ENCODE assay signal across 23 mouse cellular contexts in genomic region chr7:84321542-84321941, GRCm38 (mm10).
DNase-seq lines count a peak whose midpoint lies in the region; ATAC-seq and TF ChIP-seq lines count a peak whose summit lies in the region.
"Had no signal": no experiment of that assay in that cellular context is flagged by ENCODE, and none has a peak within 500 bp of the region (broad histone marks: within the 10 kb centered on the region; RNA-seq: fewer than 3 reads in every experiment).

No protein-coding gene starts in this region.

- ATAC-seq in neural tube, embryonic 13.5 days (ENCODE audit: low read depth), result no peak
- no peak for ATAC-seq in neural tube, embryonic 15.5 days (ENCODE audit: low FRiP score)
- peak; percentile 88 for ATAC-seq in granulocyte monocyte progenitor cell, adult 5-6 weeks (replicated peaks; ENCODE audit: poor library complexity, severe bottlenecking)
- ATAC-seq: activated CD4-positive, CD25-positive, alpha-beta regulatory T cell, adult 4 months; forebrain, embryonic 14.5 days; forebrain, postnatal 0 days; hindbrain, embryonic 16.5 days had no signal

- no peaks in the 10 kb centered on the region for H3K27me3 ChIP-seq in neural tube, embryonic 13.5 days
- no peaks in the 10 kb centered on the region for H3K27me3 ChIP-seq in neural tube, embryonic 15.5 days (replicated peaks)
- H3K27me3 ChIP-seq in cerebellum, adult 2 months (ENCODE audit: control insufficient read depth, insufficient read depth, low read length), result no peaks in the 10 kb centered on the region
- H3K27me3 ChIP-seq: embryonic facial prominence, embryonic 12.5 days; embryonic facial prominence, embryonic 15.5 days; hindbrain, embryonic 13.5 days had no signal

- H3K4me3 ChIP-seq in neural tube, embryonic 13.5 days, result no peak overlapping the region
- no peak overlapping the region for H3K4me3 ChIP-seq in neural tube, embryonic 15.5 days (replicated peaks)
- no peak overlapping the region for H3K4me3 ChIP-seq in cerebellum, adult 2 months (replicated peaks; ENCODE audit: insufficient read depth, low read depth, low read length)
- H3K4me3 ChIP-seq: embryonic facial prominence, embryonic 12.5 days; embryonic facial prominence, embryonic 15.5 days; gastrocnemius, adult 2 months; heart, adult 2 months; hindbrain, embryonic 13.5 days had no signal

- no peak overlapping the region for H3K9ac ChIP-seq in neural tube, embryonic 13.5 days
- no peak overlapping the region for H3K9ac ChIP-seq in neural tube, embryonic 15.5 days (replicated peaks)
- H3K9ac ChIP-seq: embryonic facial prominence, embryonic 12.5 days; embryonic facial prominence, embryonic 15.5 days; forebrain, postnatal 0 days; hindbrain, embryonic 13.5 days had no signal

- no peak for TF ChIP-seq CTCF in cerebellum, adult 2 months (IDR thresholded peaks at IDR 0.05; ENCODE audit: borderline replicate concordance, insufficient read depth, low read depth, low read length)

- H3K27ac ChIP-seq in neural tube, embryonic 13.5 days (replicated peaks), result 0 out of 2 replicates have a peak overlapping the region, but pooled peaks have one; percentile 3
- H3K27ac ChIP-seq in neural tube, embryonic 15.5 days (replicated peaks), result no peak overlapping the region
- no peak overlapping the region for H3K27ac ChIP-seq in cerebellum, adult 2 months (ENCODE audit: insufficient read depth, low read length)
- H3K27ac ChIP-seq: embryonic facial prominence, embryonic 12.5 days; embryonic facial prominence, embryonic 15.5 days; gastrocnemius, adult 2 months; heart, adult 2 months; hindbrain, embryonic 13.5 days had no signal

- no peaks in the 10 kb centered on the region for H3K4me1 ChIP-seq in neural tube, embryonic 13.5 days (replicated peaks)
- no peaks in the 10 kb centered on the region for H3K4me1 ChIP-seq in neural tube, embryonic 15.5 days
- H3K4me1 ChIP-seq in cerebellum, adult 2 months (ENCODE audit: control insufficient read depth, insufficient read depth, low read length), result no peaks in the 10 kb centered on the region
- H3K4me1 ChIP-seq: embryonic facial prominence, embryonic 15.5 days; hindbrain, embryonic 13.5 days had no signal

- H3K36me3 ChIP-seq in neural tube, embryonic 13.5 days, result 0 out of 2 replicates have a peak, but pooled peaks cover 4% of the 10 kb centered on the region
- H3K36me3 ChIP-seq in neural tube, embryonic 15.5 days, result 0 out of 2 replicates have a peak, but pooled peaks cover 2% of the 10 kb centered on the region
- H3K36me3 ChIP-seq: embryonic facial prominence, embryonic 15.5 days had no signal

- H3K4me2 ChIP-seq in neural tube, embryonic 13.5 days, result no peak overlapping the region
- H3K4me2 ChIP-seq in neural tube, embryonic 15.5 days, result no peak overlapping the region
- H3K4me2 ChIP-seq: embryonic facial prominence, embryonic 12.5 days; embryonic facial prominence, embryonic 15.5 days; heart, embryonic 11.5 days; hindbrain, embryonic 13.5 days had no signal

- TF ChIP-seq POLR2A in cerebellum, adult 2 months (IDR thresholded peaks at IDR 0.05; ENCODE audit: borderline replicate concordance, insufficient read depth, low read length), result no peak

- 78% methylated on average over 1 of the region's 1 CpGs for WGBS in neural tube, embryonic 13.5 days
- 87% methylated on average over 1 of the region's 1 CpGs for WGBS in neural tube, embryonic 15.5 days
- 97% methylated on average over 1 of the region's 1 CpGs for WGBS in cerebellum, adult 2 months

- no peaks in the 10 kb centered on the region for H3K9me3 ChIP-seq in neural tube, embryonic 13.5 days
- no peaks in the 10 kb centered on the region for H3K9me3 ChIP-seq in neural tube, embryonic 15.5 days (replicated peaks)
- H3K9me3 ChIP-seq: embryonic facial prominence, embryonic 12.5 days; embryonic facial prominence, embryonic 15.5 days; hindbrain, embryonic 13.5 days had no signal

- DNase-seq in heart, adult 11 months, result peak; percentile 45
- DNase-seq in heart, adult 9 months (ENCODE audit: low spot score in 2 of 2), result no peak
- DNase-seq in cerebellum, adult 2 months, result no peak
- DNase-seq in adrenal gland, postnatal 14 days, result no peak
- DNase-seq: adrenal gland, adult 8-10 months; adrenal gland, postnatal 36 days; cerebellum, adult 18-20 months; cerebellum, adult 9-11 months; cerebellum, postnatal 36 days; forebrain, postnatal 0 days; gastrocnemius, adult 2 months; gastrocnemius, postnatal 14 days; heart, adult 2 months had no signal
